Mouse (Mus musculus) hindbrain, embryonic 15.5 days (tissue): ENCODE data around the gene Slc23a3. TPM values are rescaled to one million over a fixed set of nuclear protein-coding genes. Genes with fewer than 3 reads are reported as not detected.
A peak's percentile ranks its signal among the peaks of the same experiment; 100 is the strongest.

Source experiments
- ATAC-seq: fragments of 200-750 bp; cut with Nextera tagmentation; 2 replicates; pipeline ENCODE4 v1.8.0; 2017; ENCODE audit warnings: low read depth, moderate number of reproducible peaks, moderate TSS enrichment; ENCODE audit not compliant: low FRiP score
- H3K27ac ChIP-seq: fragments of 300-500 bp; sonication (generic); replicated peaks from 2 replicates; pipeline ENCODE4 v1.5.1; 2015; ENCODE audit warnings: mild to moderate bottlenecking, inconsistent platforms
- H3K27me3 ChIP-seq: fragments of 300-500 bp; sonication (generic); 2 replicates; pipeline ENCODE4 v1.6.1; 2015; ENCODE audit warnings: control low read depth, inconsistent platforms
- H3K36me3 ChIP-seq: fragments of 300-500 bp; sonication (generic); 2 replicates; pipeline ENCODE4 v1.6.1; 2015; ENCODE audit warnings: control low read depth, inconsistent platforms
- H3K4me1 ChIP-seq: fragments of 300-500 bp; sonication (generic); replicated peaks from 2 replicates; pipeline ENCODE4 v1.6.1; 2015; ENCODE audit warnings: control low read depth, inconsistent platforms
- H3K4me2 ChIP-seq: fragments of 300-500 bp; sonication (generic); 2 replicates; pipeline ENCODE4 v1.6.1; 2015; ENCODE audit warnings: moderate library complexity, mild to moderate bottlenecking, inconsistent platforms
- H3K4me3 ChIP-seq: fragments of 300-500 bp; sonication (generic); 2 replicates; pipeline ENCODE4 v1.5.1; 2015; ENCODE audit warnings: mild to moderate bottlenecking, inconsistent platforms
- H3K9ac ChIP-seq: fragments of 300-500 bp; sonication (generic); 2 replicates; pipeline ENCODE4 v1.6.1; 2015; ENCODE audit warnings: inconsistent platforms
- H3K9me3 ChIP-seq: fragments of 300-500 bp; sonication (generic); 2 replicates; pipeline ENCODE4 v1.6.1; 2016; ENCODE audit warnings: control low read depth, inconsistent platforms
- WGBS: fragments of 180-500 bp; shearing (Covaris S2); methylation state at CpG from one replicate; pipeline ENCODE4 v1.1.7; 2015; 5-methylcytosine and 5-hydroxymethylcytosine counted together
- polyA plus RNA-seq: library from polyadenylated mRNA; unstranded; fragments of >200 nt; fragmentation: Nextera tagmentation; extraction: Ambion mirVana; gene quantifications from 2 replicates; pipeline ENCODE4 v1.2.1, GENCODE M21; 2015

The Slc23a3 gene
- polyA plus RNA-seq, result not detected in 2 replicates

DNA sequence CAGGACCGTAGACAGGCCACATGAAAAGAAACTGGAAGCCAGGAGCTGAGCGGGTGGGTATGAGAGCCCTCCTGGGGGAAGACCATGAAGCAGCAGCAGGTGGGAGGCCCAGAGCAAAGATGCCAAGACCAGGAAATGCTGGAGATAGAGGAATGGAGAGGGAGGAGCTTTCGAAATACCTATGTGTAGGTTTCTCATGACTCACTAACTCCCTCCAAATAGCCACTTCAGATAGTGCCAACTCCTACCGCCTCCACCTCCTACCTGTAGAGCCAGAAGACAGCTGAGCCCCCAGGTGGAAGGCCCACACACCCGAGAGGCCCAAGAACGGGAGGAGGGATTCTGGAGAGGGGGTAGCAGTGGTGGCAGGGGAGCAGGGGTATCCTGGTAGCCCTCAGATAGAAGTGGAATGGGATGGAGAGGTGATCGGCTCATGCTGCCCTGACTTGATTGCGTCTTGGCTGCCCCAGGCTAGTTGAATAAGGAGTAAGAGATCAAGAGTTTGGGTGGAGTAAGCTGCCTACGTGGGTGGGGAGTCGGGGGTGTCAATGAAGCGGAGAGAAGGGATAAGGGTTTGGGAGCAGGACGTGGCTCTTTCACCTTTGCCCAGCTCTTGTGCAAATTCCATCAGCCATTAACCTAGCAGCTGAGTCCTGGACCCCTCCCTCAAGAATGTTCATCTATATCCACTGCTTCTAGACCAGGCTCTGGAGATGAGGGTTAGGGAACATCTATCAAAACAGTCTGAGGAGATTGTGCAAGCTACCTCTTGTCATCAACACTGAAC is at the start of gene Slc23a3:
Gene Slc23a3 (minus strand): TSS at position 470 of the 787 bp plus-strand sequence.
- no peaks in the 10 kb centered on the region for H3K27me3 ChIP-seq
- no peak within 1 kb of the TSS for H3K4me2 ChIP-seq
- no peaks in the 10 kb centered on the region for H3K9me3 ChIP-seq
- no peak within 1 kb of the TSS for H3K4me3 ChIP-seq
- peaks cover 27% of the 10 kb centered on the region for H3K36me3 ChIP-seq
- no peaks in the 10 kb centered on the region for H3K4me1 ChIP-seq
- H3K27ac ChIP-seq, result no peak within 1 kb of the TSS
- ATAC-seq, result no peak
- no peak within 1 kb of the TSS for H3K9ac ChIP-seq
- WGBS, result 68% methylated on average over 12 of the region's 12 CpGs

DNA sequence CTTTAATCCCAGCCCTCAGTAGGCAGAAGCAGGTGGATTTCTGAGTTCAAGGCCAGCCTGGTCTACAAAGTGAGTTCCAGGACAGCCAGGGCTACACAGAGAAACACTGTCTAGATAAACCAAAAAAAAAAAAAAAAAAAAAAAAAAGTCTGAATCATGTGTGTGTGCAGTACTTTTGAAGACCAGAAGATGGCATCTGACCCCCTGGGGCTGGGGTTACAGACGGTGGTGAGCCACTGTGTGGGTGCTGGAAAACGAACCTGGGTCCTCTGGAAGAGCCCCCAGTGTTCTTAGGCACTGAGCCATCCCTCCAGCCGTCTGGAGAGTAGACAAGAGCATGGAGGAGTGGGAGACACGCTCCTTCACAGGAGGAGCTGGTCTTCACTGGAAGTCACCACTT is 48.5 kb upstream of the Slc23a3 start:
- no peak overlapping the region for H3K4me3 ChIP-seq
- H3K4me2 ChIP-seq, result no peak overlapping the region
- 71% methylated on average over 4 of the region's 4 CpGs for WGBS
- peaks cover 68% of the 10 kb centered on the region for H3K36me3 ChIP-seq
- no peaks in the 10 kb centered on the region for H3K9me3 ChIP-seq
- H3K27ac ChIP-seq, result no peak overlapping the region
- ATAC-seq, result no peak
- H3K4me1 ChIP-seq, result peaks cover 30% of the 10 kb centered on the region
- no peak overlapping the region for H3K9ac ChIP-seq
- no peaks in the 10 kb centered on the region for H3K27me3 ChIP-seq

DNA sequence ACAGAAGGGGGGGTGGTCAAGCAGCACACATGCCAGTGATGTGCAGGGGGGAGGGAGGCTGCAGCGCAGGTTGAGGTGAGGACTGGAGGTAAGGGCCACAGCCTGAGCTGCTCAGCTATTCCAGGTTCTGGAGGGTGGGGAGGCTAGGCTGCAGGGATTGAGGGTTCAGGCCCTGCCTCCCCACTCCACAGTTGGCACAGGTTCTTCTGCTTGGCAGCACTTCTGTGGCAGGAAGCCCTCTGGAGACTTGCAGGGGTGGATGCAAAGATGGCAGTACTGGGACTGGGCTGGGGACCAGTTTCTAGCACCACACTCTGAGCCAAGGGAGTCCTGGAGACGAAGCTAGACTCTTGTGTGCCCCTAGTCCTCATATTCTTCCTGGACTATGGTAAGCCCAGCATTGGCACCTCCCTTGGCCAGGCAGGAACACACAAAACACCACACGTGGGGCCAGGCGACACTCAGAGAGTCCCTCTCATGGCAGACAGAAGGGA is 47.7 kb upstream of the Slc23a3 start:
- 80% methylated on average over 4 of the region's 4 CpGs for WGBS
- no peak overlapping the region for H3K27ac ChIP-seq
- peaks cover 68% of the 10 kb centered on the region for H3K36me3 ChIP-seq
- no peaks in the 10 kb centered on the region for H3K27me3 ChIP-seq
- H3K4me2 ChIP-seq, result no peak overlapping the region
- H3K4me3 ChIP-seq, result no peak overlapping the region
- H3K9me3 ChIP-seq, result no peaks in the 10 kb centered on the region
- H3K4me1 ChIP-seq, result peaks cover 30% of the 10 kb centered on the region
- ATAC-seq, result no peak
- no peak overlapping the region for H3K9ac ChIP-seq

DNA sequence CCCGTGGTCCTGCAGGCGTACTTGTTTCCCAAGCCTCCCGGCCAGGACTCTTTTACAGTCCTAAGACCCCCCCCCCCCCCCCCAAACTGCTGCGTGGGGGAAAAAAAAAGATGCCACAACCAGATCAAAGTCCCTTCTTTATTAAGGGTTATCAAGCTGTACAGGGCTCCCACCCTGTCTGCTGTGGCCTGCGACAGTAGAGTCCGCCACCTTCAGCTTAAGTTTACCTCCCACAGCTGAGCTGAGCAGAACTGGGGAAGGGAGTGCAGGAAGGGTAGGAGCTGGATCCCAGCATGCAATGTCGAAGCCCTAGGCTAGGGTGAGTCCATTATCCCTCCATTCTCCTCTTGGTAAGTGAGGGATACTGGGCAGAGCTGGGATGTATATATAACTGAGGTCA is 47.1 kb upstream of the Slc23a3 start:
- Histone ChIP-seq H3K27me3 (no peaks in the 10 kb centered on the region), H3K27ac (no peak overlapping the region), H3K4me3 (peak overlapping the region; percentile 50; the same call in 1 of the 2 replicates), H3K9ac (no peak overlapping the region), H3K4me1 (peaks cover 30% of the 10 kb centered on the region), H3K9me3 (no peaks in the 10 kb centered on the region), H3K4me2 (peak overlapping the region; percentile 89), H3K36me3 (peaks cover 68% of the 10 kb centered on the region)
- WGBS, result 41% methylated on average over 7 of the region's 7 CpGs
- ATAC-seq, result no peak

DNA sequence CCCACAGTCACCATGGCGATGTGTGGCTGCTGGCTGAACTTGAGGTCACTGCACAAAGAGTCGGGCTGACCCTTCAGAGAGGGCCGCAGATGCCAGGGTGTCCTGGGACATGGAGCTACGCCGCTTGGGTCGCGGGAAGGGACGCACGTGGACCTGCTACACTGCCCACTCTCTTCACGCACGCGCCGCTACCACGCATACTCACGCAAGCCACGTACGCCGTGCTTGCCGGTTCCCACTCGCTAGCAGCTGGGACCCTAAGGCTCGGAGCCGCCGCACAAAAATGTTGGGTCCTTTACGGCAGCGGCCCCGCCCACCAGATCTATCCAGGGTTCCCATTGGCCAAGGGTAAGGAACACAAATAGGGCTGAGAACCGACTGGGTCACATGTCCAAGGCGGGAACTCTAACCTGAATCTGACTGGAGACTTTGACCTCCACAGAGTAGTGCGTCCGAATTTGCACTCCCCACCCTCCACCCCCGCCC is 46.5 kb upstream of the Slc23a3 start, which contains the start of gene Abcb6:
Gene Abcb6 (minus strand): TSS at position 288 of the 486 bp plus-strand sequence.
- Histone ChIP-seq H3K9me3 (no peaks in the 10 kb centered on the region), H3K27ac (peak within 1 kb of the TSS; percentile 61), H3K27me3 (no peaks in the 10 kb centered on the region), H3K4me3 (peak within 1 kb of the TSS; percentile 50), H3K9ac (peak within 1 kb of the TSS; percentile 50), H3K4me2 (peak within 1 kb of the TSS; percentile 89), H3K4me1 (peaks cover 30% of the 10 kb centered on the region), H3K36me3 (peaks cover 68% of the 10 kb centered on the region)
- peak; percentile 91 for ATAC-seq
- WGBS, result under 1% methylated on average over 31 of the region's 31 CpGs

DNA sequence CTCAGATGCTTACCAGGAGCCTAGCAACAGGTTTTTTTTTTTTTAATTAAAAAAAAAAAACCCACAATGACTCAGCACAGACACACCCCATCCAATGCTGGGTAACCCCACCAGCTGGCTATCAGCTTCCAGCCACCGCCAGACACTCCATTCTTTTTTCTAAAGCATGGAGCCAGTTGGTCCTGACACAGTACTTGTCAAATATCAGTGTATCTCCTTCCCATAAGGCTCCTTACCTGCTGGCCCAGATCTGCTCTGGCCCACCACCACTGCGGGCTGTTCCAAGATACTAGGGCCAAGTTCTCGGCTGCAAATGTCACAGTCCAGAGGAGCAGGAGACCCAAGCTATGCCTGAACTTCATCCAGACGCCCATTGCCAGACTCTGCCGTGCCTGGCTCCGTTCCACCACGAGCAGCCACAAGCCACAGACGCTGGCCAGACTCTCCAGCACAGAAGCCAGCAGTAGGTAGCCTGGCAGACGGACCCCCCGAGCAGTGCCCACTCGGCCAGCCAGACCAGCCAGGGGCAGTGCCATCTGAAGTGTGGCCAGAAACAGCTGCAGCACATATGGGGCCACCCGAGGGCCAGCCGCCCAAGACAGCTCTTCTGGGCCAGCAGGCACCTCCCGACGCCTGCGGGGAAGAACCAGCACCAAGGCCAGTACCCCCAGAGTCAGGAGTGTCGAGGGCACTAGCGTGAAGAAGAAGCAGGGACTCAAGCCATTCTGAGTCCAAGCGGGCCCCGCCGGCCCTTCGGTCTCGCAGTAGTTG is 45.8 kb upstream of the Slc23a3 start:
- peaks cover 30% of the 10 kb centered on the region for H3K4me1 ChIP-seq
- WGBS, result 7% methylated on average over 23 of the region's 23 CpGs
- no peaks in the 10 kb centered on the region for H3K9me3 ChIP-seq
- H3K4me3 ChIP-seq, result peak overlapping the region; percentile 50
- peak; percentile 59 for ATAC-seq
- no peaks in the 10 kb centered on the region for H3K27me3 ChIP-seq
- H3K4me2 ChIP-seq, result peak overlapping the region; percentile 89
- H3K27ac ChIP-seq, result peak overlapping the region; percentile 61
- H3K36me3 ChIP-seq, result peaks cover 67% of the 10 kb centered on the region
- H3K9ac ChIP-seq, result peak overlapping the region; percentile 50

DNA sequence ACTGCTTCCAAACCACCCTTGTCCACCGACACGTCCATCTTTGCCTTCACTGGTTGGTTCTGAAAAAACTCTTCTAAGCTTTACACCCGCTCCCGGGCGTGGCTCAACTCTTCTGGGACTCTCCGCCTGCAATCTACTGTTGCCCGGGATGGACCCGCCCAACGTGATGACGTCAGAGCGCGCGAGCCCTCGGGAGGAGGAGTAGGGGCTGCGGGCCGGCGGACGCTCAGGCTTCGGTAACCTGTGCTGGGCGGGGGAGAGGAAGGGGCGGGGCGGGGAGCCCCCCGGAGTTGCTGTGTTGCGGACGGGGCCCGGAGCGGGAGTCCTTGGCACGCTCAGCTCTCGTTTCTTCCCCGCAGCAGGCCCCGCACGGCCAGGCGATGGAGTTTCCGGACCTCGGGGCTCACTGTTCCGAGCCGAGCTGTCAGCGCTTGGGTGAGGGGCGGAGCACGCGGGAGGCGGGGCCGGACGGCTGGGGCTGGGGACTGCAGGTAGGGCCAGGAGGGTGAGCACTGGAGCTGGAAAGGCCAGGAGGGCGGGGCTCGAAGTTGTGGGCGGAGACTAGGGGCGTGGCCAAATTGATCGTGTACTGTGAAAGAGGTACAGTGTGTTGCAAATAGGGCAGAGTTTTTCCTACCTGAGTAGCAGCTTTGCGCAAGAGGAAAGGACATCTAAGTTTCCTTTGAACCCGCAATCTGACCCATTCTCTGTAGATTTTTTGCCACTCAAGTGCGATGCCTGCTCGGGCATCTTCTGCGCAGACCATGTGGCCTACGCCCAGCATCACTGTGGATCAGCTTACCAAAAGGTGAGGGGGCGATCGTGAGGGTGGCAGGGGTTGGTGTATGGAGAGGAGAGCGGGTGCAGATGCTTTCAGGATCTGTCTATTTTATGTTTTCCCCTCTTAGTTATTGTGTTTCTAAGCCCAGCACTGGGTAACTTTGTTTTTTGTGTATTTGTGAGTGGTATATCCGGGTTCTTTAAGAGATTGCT is 35.1 kb upstream of the Slc23a3 start, which contains the start of gene Zfand2b:
Gene Zfand2b (plus strand): TSS at position 175 of the 993 bp plus-strand sequence.
- Histone ChIP-seq H3K9ac (peak within 1 kb of the TSS; percentile 57), H3K4me2 (peak within 1 kb of the TSS; percentile 66), H3K27me3 (no peaks in the 10 kb centered on the region), H3K36me3 (peaks cover 36% of the 10 kb centered on the region), H3K4me3 (peak within 1 kb of the TSS; percentile 67), H3K9me3 (no peaks in the 10 kb centered on the region), H3K4me1 (peaks cover 14% of the 10 kb centered on the region), H3K27ac (peak within 1 kb of the TSS; percentile 89)
- under 1% methylated on average over 58 of the region's 59 CpGs for WGBS
- peak; percentile 97 for ATAC-seq

DNA sequence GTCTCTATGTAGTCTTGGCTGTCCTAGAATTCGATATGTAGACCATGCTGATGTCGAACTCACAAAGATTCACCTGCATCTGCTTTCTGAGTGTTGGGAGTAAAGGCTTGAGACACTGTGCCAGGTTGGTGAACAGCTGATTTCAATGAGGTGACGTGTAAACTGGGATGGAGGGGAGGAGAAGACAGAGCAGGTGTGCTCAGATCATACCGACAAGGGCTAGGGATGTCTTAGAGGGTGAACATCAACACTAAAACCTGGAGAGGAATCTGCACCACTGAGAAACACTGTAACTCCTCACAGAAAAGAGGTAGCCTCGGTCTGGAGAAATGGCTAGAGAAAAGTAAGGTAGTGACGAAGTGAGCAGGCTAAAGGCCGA is 34.4 kb upstream of the Slc23a3 start:
- Histone ChIP-seq H3K27ac (peak overlapping the region; percentile 89), H3K27me3 (no peaks in the 10 kb centered on the region), H3K36me3 (peaks cover 29% of the 10 kb centered on the region), H3K9ac (no peak overlapping the region), H3K4me1 (peaks cover 14% of the 10 kb centered on the region), H3K4me2 (peak overlapping the region; percentile 66), H3K4me3 (peak overlapping the region; percentile 67), H3K9me3 (no peaks in the 10 kb centered on the region)
- WGBS, result 7% methylated on average over 7 of the region's 7 CpGs
- no peak; the same call in 1 of the 2 replicates for ATAC-seq

DNA sequence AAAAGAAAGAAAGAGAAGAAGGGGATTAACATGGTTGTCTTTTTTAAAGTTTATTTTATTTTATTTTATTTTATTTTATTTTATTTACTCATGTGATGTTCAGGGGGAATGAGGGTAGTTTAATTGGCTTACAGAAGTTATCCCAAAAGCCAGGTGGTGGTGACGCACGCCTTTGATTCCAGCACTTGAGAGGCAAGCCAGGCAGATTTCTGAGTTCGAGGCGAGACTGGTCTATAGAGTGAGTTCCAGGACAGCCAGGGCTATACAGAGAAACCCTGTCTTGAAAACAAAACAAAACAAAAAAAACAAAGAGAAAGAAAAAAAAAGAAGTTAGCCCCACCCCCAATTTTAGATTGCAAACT is 26.5 kb upstream of the Slc23a3 start:
- Histone ChIP-seq H3K36me3 (no peaks in the 10 kb centered on the region), H3K4me2 (no peak overlapping the region)
- 83% methylated on average over 4 of the region's 4 CpGs for WGBS

DNA sequence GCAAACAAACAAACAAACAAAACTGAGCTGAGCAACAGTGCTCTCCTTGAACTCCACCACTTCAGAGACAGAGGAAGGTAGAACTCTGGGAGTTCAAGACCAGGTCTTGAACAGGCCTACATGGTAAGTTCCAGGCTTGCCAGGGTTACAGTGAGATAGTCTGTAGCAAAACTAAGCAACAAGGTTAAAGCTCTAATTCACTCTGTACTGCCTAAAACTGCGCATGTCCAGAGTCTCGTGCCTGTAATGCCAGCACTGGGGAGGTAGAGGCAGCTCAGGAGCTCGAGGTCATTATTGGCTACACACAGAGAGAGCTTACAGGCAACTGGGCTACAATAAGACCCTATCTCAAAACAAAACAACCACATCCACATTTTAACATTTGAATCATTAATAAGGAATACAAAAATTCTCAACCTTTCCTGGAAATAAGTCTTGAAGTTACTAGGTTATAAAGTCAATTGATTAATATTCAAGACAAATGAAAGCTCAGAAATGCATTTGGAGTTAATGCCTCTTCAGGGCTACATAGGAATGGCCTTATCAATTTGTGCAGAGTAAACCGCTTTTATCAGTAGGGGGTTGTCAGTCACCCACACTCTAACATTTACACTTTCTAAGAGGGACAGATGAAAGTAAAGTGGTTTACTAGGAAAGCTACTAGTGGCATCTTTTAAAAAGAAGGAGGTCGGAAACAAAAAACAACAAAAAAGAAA is 26.0 kb upstream of the Slc23a3 start:
- no peak for ATAC-seq
- H3K4me3 ChIP-seq, result no peak overlapping the region
- H3K9ac ChIP-seq, result no peak overlapping the region
- WGBS, result 69% methylated on average over 5 of the region's 5 CpGs
- H3K36me3 ChIP-seq, result no peaks in the 10 kb centered on the region
- no peaks in the 10 kb centered on the region for H3K27me3 ChIP-seq
- no peaks in the 10 kb centered on the region for H3K9me3 ChIP-seq
- no peak overlapping the region for H3K27ac ChIP-seq
- H3K4me1 ChIP-seq, result no peaks in the 10 kb centered on the region
- H3K4me2 ChIP-seq, result no peak overlapping the region

More for the DNA sequence above, 26.5 kb upstream of the Slc23a3 start:
- H3K9me3 ChIP-seq, result no peaks in the 10 kb centered on the region
- H3K27me3 ChIP-seq, result no peaks in the 10 kb centered on the region
- H3K27ac ChIP-seq, result no peak overlapping the region
- H3K4me3 ChIP-seq, result no peak overlapping the region
- H3K4me1 ChIP-seq, result no peaks in the 10 kb centered on the region
- ATAC-seq, result no peak
- no peak overlapping the region for H3K9ac ChIP-seq

DNA sequence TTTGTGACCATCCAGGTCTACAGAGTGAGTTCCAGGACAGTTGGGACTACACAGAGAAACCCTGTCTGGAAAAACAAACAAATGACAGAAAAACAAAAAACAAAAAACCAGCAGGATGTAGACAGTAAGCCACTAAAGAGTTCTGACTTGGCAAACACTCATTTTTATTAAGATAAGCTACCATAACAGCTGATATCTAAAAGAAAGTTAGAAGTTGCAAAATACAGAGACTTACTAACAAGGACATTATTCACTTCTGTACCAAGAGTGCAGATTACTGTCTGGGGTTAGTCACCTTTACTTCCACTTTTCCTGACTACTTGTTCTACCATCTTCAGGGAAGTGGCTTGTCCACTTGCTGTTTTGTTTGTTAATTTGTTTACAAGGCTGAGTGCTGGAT is 25.3 kb upstream of the Slc23a3 start:
- Histone ChIP-seq H3K4me3 (no peak overlapping the region), H3K4me1 (no peaks in the 10 kb centered on the region), H3K4me2 (no peak overlapping the region), H3K36me3 (no peaks in the 10 kb centered on the region), H3K27ac (no peak overlapping the region), H3K27me3 (no peaks in the 10 kb centered on the region), H3K9ac (no peak overlapping the region), H3K9me3 (no peaks in the 10 kb centered on the region)
- ATAC-seq, result no peak
